Mouse (Mus musculus): Measurements from ENCODE around the gene Nme7. TPM values are rescaled to one million over a fixed set of nuclear protein-coding genes. Genes with fewer than 3 reads are reported as not detected.
A peak's percentile ranks its signal among the peaks of the same experiment; 100 is the strongest.

Gene Nme7
- polyA plus RNA-seq, 1 experiment = not detected

- TF ChIP-seq POLR2A (IDR thresholded peaks at IDR 0.05; ENCODE audit: insufficient read depth, low read depth, low read length) (no peak), CTCF (IDR thresholded peaks at IDR 0.05; ENCODE audit: insufficient read depth, low read depth, low read length) (peak; percentile 50)
- 72% methylated on average over 12 of the region's 12 CpGs for WGBS
- Histone ChIP-seq H3K27ac (ENCODE audit: insufficient read depth, low read depth, low read length) (no peak overlapping the region), H3K4me3 (ENCODE audit: insufficient read depth, low read depth, low read length) (no peak overlapping the region), H3K4me1 (ENCODE audit: control insufficient read depth, insufficient read depth, low read length) (peaks cover 8% of the 10 kb centered on the region)
These were observed 62.5 kb downstream of the Nme7 start for GRCm38 (mm10) chr1:164366156-164367128.

GRCm38 (mm10) chr1:164368152-164368551 lies 64.2 kb downstream of the Nme7 start:
- 67% methylated on average over 4 of the region's 4 CpGs for WGBS
- Histone ChIP-seq H3K27ac (ENCODE audit: insufficient read depth, low read depth, low read length) (no peak overlapping the region), H3K4me3 (ENCODE audit: insufficient read depth, low read depth, low read length) (no peak overlapping the region), H3K4me1 (ENCODE audit: control insufficient read depth, insufficient read depth, low read length) (peaks cover 6% of the 10 kb centered on the region; the same call in 1 of the 2 replicates)
- TF ChIP-seq CTCF (IDR thresholded peaks at IDR 0.05; ENCODE audit: insufficient read depth, low read depth, low read length) (no peak), POLR2A (IDR thresholded peaks at IDR 0.05; ENCODE audit: insufficient read depth, low read depth, low read length) (no peak)

DNA sequence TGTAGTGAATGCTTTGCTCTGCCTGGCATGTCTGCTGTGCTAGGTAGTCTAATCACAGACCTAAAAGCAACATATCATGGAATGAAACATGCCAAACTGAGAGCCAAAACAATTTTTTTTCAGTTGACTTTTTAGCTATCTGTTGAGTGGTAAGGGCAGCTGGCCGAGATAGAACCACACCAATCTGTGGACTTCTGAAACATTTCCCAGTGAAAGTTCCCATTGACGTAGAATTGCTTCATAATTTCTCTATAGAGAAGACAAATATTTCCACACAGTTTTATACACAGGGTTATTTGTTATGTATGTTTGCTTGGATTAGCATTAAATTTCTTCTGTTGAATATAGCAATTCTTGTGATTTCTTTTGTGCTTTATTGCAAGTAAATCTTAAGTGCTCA lies 65.9 kb downstream of the Nme7 start:
- no peak overlapping the region for H3K4me3 ChIP-seq (ENCODE audit: insufficient read depth, low read depth, low read length)
- 96% methylated on average over 2 of the region's 2 CpGs for WGBS
- TF ChIP-seq CTCF (IDR thresholded peaks at IDR 0.05; ENCODE audit: insufficient read depth, low read depth, low read length) (no peak), POLR2A (IDR thresholded peaks at IDR 0.05; ENCODE audit: insufficient read depth, low read depth, low read length) (no peak)
- no peak overlapping the region for H3K27ac ChIP-seq (ENCODE audit: insufficient read depth, low read depth, low read length)
- peaks cover 6% of the 10 kb centered on the region; the same call in 1 of the 2 replicates for H3K4me1 ChIP-seq (ENCODE audit: control insufficient read depth, insufficient read depth, low read length)

GRCm38 (mm10) chr1:164373029-164373428 lies 69.1 kb downstream of the Nme7 start:
- Histone ChIP-seq H3K4me1 (ENCODE audit: control insufficient read depth, insufficient read depth, low read length) (0 out of 2 replicates have a peak, but pooled peaks cover 2% of the 10 kb centered on the region), H3K27ac (ENCODE audit: insufficient read depth, low read depth, low read length) (no peak overlapping the region), H3K4me3 (ENCODE audit: insufficient read depth, low read depth, low read length) (no peak overlapping the region)
- WGBS = 79% methylated on average over 7 of the region's 7 CpGs
- no peak for TF ChIP-seq POLR2A (IDR thresholded peaks at IDR 0.05; ENCODE audit: insufficient read depth, low read depth, low read length)
- TF ChIP-seq CTCF (IDR thresholded peaks at IDR 0.05; ENCODE audit: insufficient read depth, low read depth, low read length) = no peak

- H3K4me3 ChIP-seq (ENCODE audit: insufficient read depth, low read depth, low read length) = no peak overlapping the region
- 0 out of 2 replicates have a peak, but pooled peaks cover 2% of the 10 kb centered on the region for H3K4me1 ChIP-seq (ENCODE audit: control insufficient read depth, insufficient read depth, low read length)
- no peak overlapping the region for H3K27ac ChIP-seq (ENCODE audit: insufficient read depth, low read depth, low read length)
- WGBS = 82% methylated on average over 7 of the region's 7 CpGs
- TF ChIP-seq CTCF (IDR thresholded peaks at IDR 0.05; ENCODE audit: insufficient read depth, low read depth, low read length) = no peak
- no peak for TF ChIP-seq POLR2A (IDR thresholded peaks at IDR 0.05; ENCODE audit: insufficient read depth, low read depth, low read length)
These were observed 70.1 kb downstream of the Nme7 start for GRCm38 (mm10) chr1:164374020-164374419.

- Histone ChIP-seq H3K27ac (ENCODE audit: insufficient read depth, low read depth, low read length) (no peak overlapping the region), H3K4me1 (ENCODE audit: control insufficient read depth, insufficient read depth, low read length) (0 out of 2 replicates have a peak, but pooled peaks cover 2% of the 10 kb centered on the region), H3K4me3 (ENCODE audit: insufficient read depth, low read depth, low read length) (no peak overlapping the region)
- TF ChIP-seq CTCF (IDR thresholded peaks at IDR 0.05; ENCODE audit: insufficient read depth, low read depth, low read length) = no peak
- no peak for TF ChIP-seq POLR2A (IDR thresholded peaks at IDR 0.05; ENCODE audit: insufficient read depth, low read depth, low read length)
- 94% methylated on average over 9 of the region's 9 CpGs for WGBS
These were observed 71.7 kb downstream of the Nme7 start for GRCm38 (mm10) chr1:164375626-164376025.

DNA sequence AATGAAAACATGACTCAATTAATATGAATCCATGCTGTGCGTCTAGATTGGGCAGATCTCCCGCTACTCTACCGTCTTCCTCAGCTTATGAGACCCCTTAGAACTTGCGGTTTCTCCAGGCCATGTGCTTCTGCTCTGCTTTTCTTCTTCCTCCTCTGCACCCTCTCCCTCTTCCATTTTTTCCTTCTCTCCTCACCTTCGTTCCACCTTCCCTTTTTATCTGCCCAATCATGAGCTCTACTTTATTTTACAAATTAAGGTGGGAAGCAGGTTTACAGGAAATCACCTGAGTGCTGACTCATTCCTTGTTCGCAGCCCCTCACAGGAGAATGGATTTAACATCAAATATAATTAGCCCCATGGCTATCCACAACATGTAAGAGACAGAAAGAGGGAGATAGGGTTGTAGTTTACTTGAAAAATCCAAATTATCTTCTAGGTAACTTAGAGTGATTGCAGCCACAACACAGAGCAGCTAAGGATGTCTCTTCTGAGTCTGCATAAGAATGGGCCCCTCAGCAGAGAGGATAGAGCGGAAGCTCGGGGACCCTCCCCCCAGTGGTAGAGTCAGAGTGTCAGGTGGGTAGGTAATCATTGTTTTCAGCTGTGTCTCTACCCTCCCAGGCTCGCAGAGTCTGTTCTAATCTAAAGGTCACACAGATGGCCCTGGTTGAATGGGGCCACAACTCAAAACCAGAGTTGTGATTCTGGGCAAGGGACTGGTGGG lies 73.0 kb downstream of the Nme7 start:
- 81% methylated on average over 9 of the region's 9 CpGs for WGBS
- TF ChIP-seq POLR2A (IDR thresholded peaks at IDR 0.05; ENCODE audit: insufficient read depth, low read depth, low read length) (no peak), CTCF (IDR thresholded peaks at IDR 0.05; ENCODE audit: insufficient read depth, low read depth, low read length) (no peak)

GRCm38 (mm10) chr1:164383621-164384020 lies 79.7 kb downstream of the Nme7 start:
- WGBS = 90% methylated on average over 8 of the region's 8 CpGs
- TF ChIP-seq CTCF (IDR thresholded peaks at IDR 0.05; ENCODE audit: insufficient read depth, low read depth, low read length) (no peak), POLR2A (IDR thresholded peaks at IDR 0.05; ENCODE audit: insufficient read depth, low read depth, low read length) (no peak)
- no peak overlapping the region for H3K27ac ChIP-seq (ENCODE audit: insufficient read depth, low read depth, low read length)
- H3K4me1 ChIP-seq (ENCODE audit: control insufficient read depth, insufficient read depth, low read length) = no peaks in the 10 kb centered on the region
- no peak overlapping the region for H3K4me3 ChIP-seq (ENCODE audit: insufficient read depth, low read depth, low read length)

More for the DNA sequence above, 73.0 kb downstream of the Nme7 start:
- Histone ChIP-seq H3K4me1 (ENCODE audit: control insufficient read depth, insufficient read depth, low read length) (0 out of 2 replicates have a peak, but pooled peaks cover 2% of the 10 kb centered on the region), H3K27ac (ENCODE audit: insufficient read depth, low read depth, low read length) (no peak overlapping the region), H3K4me3 (ENCODE audit: insufficient read depth, low read depth, low read length) (no peak overlapping the region)
